Mouse (Mus musculus): ENCODE measurements at regions not wholly inside any gene's neighbourhood (a gene's known extent, or its start where the extent isn't known, plus 50 kb on each side); places are given as distances from the start of the nearest gene placed in this dataset.

GRCm38 (mm10) chr6:14632837-14633236 is 122.2 kb downstream of the Ppp1r3a start:
- Histone ChIP-seq H3K4me1 (ENCODE audit: control insufficient read depth, insufficient read depth, low read length) (no peaks in the 10 kb centered on the region), H3K36me3 (ENCODE audit: control insufficient read depth, insufficient read depth, low read length) (no peaks in the 10 kb centered on the region), H3K4me3 (no peak overlapping the region), H3K79me2 (replicated peaks; ENCODE audit: control insufficient read depth, insufficient read depth, low read length) (no peaks in the 10 kb centered on the region; the same call in 1 of the 2 replicates), H3K27ac (no peak overlapping the region), H3K9ac (ENCODE audit: low read depth, low read length) (no peak overlapping the region), H3K27me3 (ENCODE audit: control insufficient read depth, insufficient read depth, low read length) (no peaks in the 10 kb centered on the region)
- intact Hi-C loops (cut with DNase I) = no loop called here
- DNase-seq = no peak
- WGBS = 73% methylated on average over 4 of the region's 4 CpGs
- TF ChIP-seq POLR2A (IDR thresholded peaks at IDR 0.05; ENCODE audit: insufficient read depth, low read depth, low read length) (no peak), EP300 (IDR thresholded peaks at IDR 0.05; ENCODE audit: insufficient read depth, low read depth, low read length) (no peak), CTCF (IDR thresholded peaks at IDR 0.05) (no peak)

- intact Hi-C loops (cut with DNase I) = no loop called here
- H3K4me3 ChIP-seq = no peak overlapping the region
- no peaks in the 10 kb centered on the region for H3K27me3 ChIP-seq (ENCODE audit: control insufficient read depth, insufficient read depth, low read length)
- TF ChIP-seq POLR2A (IDR thresholded peaks at IDR 0.05; ENCODE audit: insufficient read depth, low read depth, low read length) = no peak
- no peak for TF ChIP-seq CTCF (IDR thresholded peaks at IDR 0.05)
- TF ChIP-seq EP300 (IDR thresholded peaks at IDR 0.05; ENCODE audit: insufficient read depth, low read depth, low read length) = no peak
- H3K4me1 ChIP-seq (ENCODE audit: control insufficient read depth, insufficient read depth, low read length) = no peaks in the 10 kb centered on the region
- no peak overlapping the region for H3K27ac ChIP-seq
- DNase-seq = no peak
- no peaks in the 10 kb centered on the region for H3K36me3 ChIP-seq (ENCODE audit: control insufficient read depth, insufficient read depth, low read length)
- 35% methylated on average over 2 of the region's 2 CpGs for WGBS
- H3K9ac ChIP-seq (ENCODE audit: low read depth, low read length) = no peak overlapping the region
- no peaks in the 10 kb centered on the region; the same call in 1 of the 2 replicates for H3K79me2 ChIP-seq (replicated peaks; ENCODE audit: control insufficient read depth, insufficient read depth, low read length)
Measured at GRCm38 (mm10) chr6:14631719-14632445, 123.2 kb downstream of the Ppp1r3a start.

GRCm38 (mm10) chr6:14616629-14617028 is 138.4 kb downstream of the Ppp1r3a start:
- DNase-seq = no peak
- H3K27me3 ChIP-seq (ENCODE audit: control insufficient read depth, insufficient read depth, low read length) = no peaks in the 10 kb centered on the region
- H3K36me3 ChIP-seq (ENCODE audit: control insufficient read depth, insufficient read depth, low read length) = no peaks in the 10 kb centered on the region
- H3K27ac ChIP-seq = no peak overlapping the region
- WGBS = 65% methylated on average over 3 of the region's 3 CpGs
- H3K4me3 ChIP-seq = no peak overlapping the region
- no peak overlapping the region for H3K9ac ChIP-seq (ENCODE audit: low read depth, low read length)
- H3K4me1 ChIP-seq (ENCODE audit: control insufficient read depth, insufficient read depth, low read length) = no peaks in the 10 kb centered on the region
- intact Hi-C loops (cut with DNase I) = no loop called here
- H3K79me2 ChIP-seq (replicated peaks; ENCODE audit: control insufficient read depth, insufficient read depth, low read length) = no peaks in the 10 kb centered on the region
- TF ChIP-seq CTCF (IDR thresholded peaks at IDR 0.05) = no peak
- TF ChIP-seq EP300 (IDR thresholded peaks at IDR 0.05; ENCODE audit: insufficient read depth, low read depth, low read length) = no peak
- TF ChIP-seq POLR2A (IDR thresholded peaks at IDR 0.05; ENCODE audit: insufficient read depth, low read depth, low read length) = no peak

- no peak overlapping the region for H3K9ac ChIP-seq (ENCODE audit: low read depth, low read length)
- no peaks in the 10 kb centered on the region for H3K79me2 ChIP-seq (replicated peaks; ENCODE audit: control insufficient read depth, insufficient read depth, low read length)
- TF ChIP-seq CTCF (IDR thresholded peaks at IDR 0.05) (no peak), EP300 (IDR thresholded peaks at IDR 0.05; ENCODE audit: insufficient read depth, low read depth, low read length) (no peak), POLR2A (IDR thresholded peaks at IDR 0.05; ENCODE audit: insufficient read depth, low read depth, low read length) (no peak)
- no peak for DNase-seq
- H3K27me3 ChIP-seq (ENCODE audit: control insufficient read depth, insufficient read depth, low read length) = no peaks in the 10 kb centered on the region
- no peaks in the 10 kb centered on the region for H3K36me3 ChIP-seq (ENCODE audit: control insufficient read depth, insufficient read depth, low read length)
- intact Hi-C loops (cut with DNase I) = no loop called here
- no peak overlapping the region for H3K4me3 ChIP-seq
- no peaks in the 10 kb centered on the region for H3K4me1 ChIP-seq (ENCODE audit: control insufficient read depth, insufficient read depth, low read length)
- H3K27ac ChIP-seq = no peak overlapping the region
Measured at GRCm38 (mm10) chr6:14608076-14608475, 147.0 kb downstream of the Ppp1r3a start.

GRCm38 (mm10) chr6:14600543-14601249 is 154.4 kb downstream of the Ppp1r3a start:
- 70% methylated on average over 13 of the region's 13 CpGs for WGBS

GRCm38 (mm10) chr6:14596880-14597466 is 158.1 kb downstream of the Ppp1r3a start:
- intact Hi-C loops (cut with DNase I) = no loop called here

More at GRCm38 (mm10) chr6:14600543-14601249, 154.4 kb downstream of the Ppp1r3a start:
- H3K9ac ChIP-seq (ENCODE audit: low read depth, low read length) = no peak overlapping the region
- no peaks in the 10 kb centered on the region for H3K79me2 ChIP-seq (replicated peaks; ENCODE audit: control insufficient read depth, insufficient read depth, low read length)
- H3K27me3 ChIP-seq (ENCODE audit: control insufficient read depth, insufficient read depth, low read length) = no peaks in the 10 kb centered on the region
- no peaks in the 10 kb centered on the region for H3K36me3 ChIP-seq (ENCODE audit: control insufficient read depth, insufficient read depth, low read length)
- intact Hi-C loops (cut with DNase I) = no loop called here
- no peak for DNase-seq
- H3K4me3 ChIP-seq = no peak overlapping the region
- no peaks in the 10 kb centered on the region for H3K4me1 ChIP-seq (ENCODE audit: control insufficient read depth, insufficient read depth, low read length)
- TF ChIP-seq POLR2A (IDR thresholded peaks at IDR 0.05; ENCODE audit: insufficient read depth, low read depth, low read length) (no peak), EP300 (IDR thresholded peaks at IDR 0.05; ENCODE audit: insufficient read depth, low read depth, low read length) (no peak), CTCF (IDR thresholded peaks at IDR 0.05) (no peak)
- no peak overlapping the region for H3K27ac ChIP-seq

More at GRCm38 (mm10) chr6:14596880-14597466, 158.1 kb downstream of the Ppp1r3a start:
- Histone ChIP-seq H3K27ac (no peak overlapping the region), H3K4me1 (ENCODE audit: control insufficient read depth, insufficient read depth, low read length) (no peaks in the 10 kb centered on the region), H3K36me3 (ENCODE audit: control insufficient read depth, insufficient read depth, low read length) (no peaks in the 10 kb centered on the region), H3K27me3 (ENCODE audit: control insufficient read depth, insufficient read depth, low read length) (no peaks in the 10 kb centered on the region), H3K9ac (ENCODE audit: low read depth, low read length) (no peak overlapping the region), H3K4me3 (no peak overlapping the region), H3K79me2 (replicated peaks; ENCODE audit: control insufficient read depth, insufficient read depth, low read length) (no peaks in the 10 kb centered on the region)
- TF ChIP-seq POLR2A (IDR thresholded peaks at IDR 0.05; ENCODE audit: insufficient read depth, low read depth, low read length) (no peak), CTCF (IDR thresholded peaks at IDR 0.05) (no peak), EP300 (IDR thresholded peaks at IDR 0.05; ENCODE audit: insufficient read depth, low read depth, low read length) (no peak)
- no peak for DNase-seq
- 50% methylated on average over 4 of the region's 4 CpGs for WGBS

All from heart, adult 2 months (tissue).